Mouse (Mus musculus): Measurements from ENCODE around the gene Spag5.
A peak's percentile ranks its signal among the peaks of the same experiment; 100 is the strongest.

Spag5 gene

GRCm38 (mm10) chr11:78322860-78323259 is 21.5 kb downstream of the Spag5 start, which contains the start of gene Aldoc:
Aldoc (plus strand) TSS chr11:78322968.
- DNase-seq (ENCODE audit: low spot score in 2 of 2) = peak; percentile 63 to 83

- DNase-seq (ENCODE audit: low spot score in 2 of 2) = no peak
Observed at GRCm38 (mm10) chr11:78324000-78324785, 22.9 kb downstream of the Spag5 start.

DNA sequence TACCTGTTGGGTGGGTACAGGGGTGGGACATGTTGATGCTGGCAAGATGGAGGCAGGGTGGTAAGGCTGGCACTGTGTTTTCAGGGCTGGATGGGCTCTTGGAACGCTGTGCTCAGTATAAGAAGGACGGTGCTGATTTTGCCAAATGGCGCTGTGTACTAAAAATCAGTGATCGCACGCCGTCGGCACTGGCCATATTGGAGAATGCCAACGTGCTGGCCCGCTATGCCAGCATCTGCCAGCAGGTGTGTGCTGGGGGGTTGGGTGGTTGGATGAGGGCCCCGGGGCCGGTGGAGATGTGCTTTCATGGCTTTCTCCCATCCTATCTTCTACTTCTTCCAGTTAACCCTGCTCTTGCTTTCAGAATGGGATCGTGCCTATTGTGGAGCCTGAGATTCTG is 23.6 kb downstream of the Spag5 start:
- DNase-seq (ENCODE audit: low spot score in 2 of 2) = no peak

DNA sequence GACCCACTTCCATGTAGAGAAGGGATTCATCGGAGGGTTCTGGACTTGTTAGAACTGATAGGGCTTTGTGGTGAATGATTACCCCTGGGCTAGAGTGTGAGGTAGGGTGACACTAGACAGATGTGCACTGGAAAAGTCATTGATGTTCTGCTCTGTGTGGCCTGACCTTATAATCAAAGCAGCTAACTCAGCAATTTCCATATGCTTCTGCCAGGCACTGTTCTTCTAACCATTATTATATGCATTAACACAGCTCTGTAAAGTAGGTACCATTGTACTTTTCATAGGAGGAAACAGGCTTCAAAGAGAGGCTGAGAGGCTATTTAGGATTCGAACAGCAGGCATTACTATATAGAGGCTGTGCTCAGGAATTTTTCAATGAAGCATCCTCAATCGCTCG is 25.9 kb downstream of the Spag5 start:
- no peak for DNase-seq (ENCODE audit: low spot score in 2 of 2)

GRCm38 (mm10) chr11:78327634-78328511 is 26.5 kb downstream of the Spag5 start, which contains the start of gene Pigs:
Pigs (plus strand) TSS chr11:78328415.
- DNase-seq (ENCODE audit: low spot score in 2 of 2) = peak; percentile 95 to 97

GRCm38 (mm10) chr11:78328512-78329056 is 27.3 kb downstream of the Spag5 start:
- DNase-seq (ENCODE audit: low spot score in 2 of 2) = no peak

DNA sequence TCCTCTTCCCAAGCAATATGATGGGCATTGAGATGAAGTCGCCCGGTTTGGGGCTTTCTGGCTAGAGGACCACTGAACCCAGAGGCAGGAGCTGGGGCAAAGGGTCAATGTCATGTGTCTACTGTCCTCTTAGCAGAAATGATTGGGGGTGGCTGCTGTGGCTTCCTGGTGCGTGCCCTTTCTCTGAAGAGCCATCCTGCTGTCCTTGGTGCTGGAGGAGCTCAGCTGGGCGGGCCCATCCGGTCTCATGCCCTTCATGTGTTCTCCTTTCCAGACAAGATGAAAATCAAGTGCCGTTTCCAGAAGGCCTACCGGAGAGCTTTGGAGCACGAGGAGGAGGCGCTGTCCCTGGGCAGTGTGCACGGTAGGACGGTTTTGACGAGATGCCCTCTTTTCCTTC is 31.3 kb downstream of the Spag5 start:
- DNase-seq (ENCODE audit: low spot score in 2 of 2) = no peak

DNA sequence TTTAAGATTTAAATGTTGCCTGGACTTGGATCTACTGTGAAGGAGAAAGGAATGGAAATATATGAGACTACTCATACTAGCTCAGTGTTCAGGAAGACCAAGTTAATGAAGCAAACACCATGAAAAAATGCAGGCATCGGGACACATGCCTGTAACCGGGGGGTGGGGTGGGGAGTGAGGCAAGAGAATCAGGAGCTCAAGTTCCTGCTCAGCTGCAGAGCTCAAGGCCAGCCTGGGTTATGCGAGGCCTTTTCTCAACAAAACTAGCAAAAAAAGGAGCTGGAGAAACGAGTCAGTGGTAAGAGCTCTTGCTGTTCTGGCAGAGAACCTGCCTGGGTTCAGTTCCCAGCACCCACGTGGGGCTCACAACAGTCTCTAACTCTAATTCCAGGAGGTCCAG is 32.7 kb downstream of the Spag5 start:
- DNase-seq (ENCODE audit: low spot score in 2 of 2) = no peak

DNA sequence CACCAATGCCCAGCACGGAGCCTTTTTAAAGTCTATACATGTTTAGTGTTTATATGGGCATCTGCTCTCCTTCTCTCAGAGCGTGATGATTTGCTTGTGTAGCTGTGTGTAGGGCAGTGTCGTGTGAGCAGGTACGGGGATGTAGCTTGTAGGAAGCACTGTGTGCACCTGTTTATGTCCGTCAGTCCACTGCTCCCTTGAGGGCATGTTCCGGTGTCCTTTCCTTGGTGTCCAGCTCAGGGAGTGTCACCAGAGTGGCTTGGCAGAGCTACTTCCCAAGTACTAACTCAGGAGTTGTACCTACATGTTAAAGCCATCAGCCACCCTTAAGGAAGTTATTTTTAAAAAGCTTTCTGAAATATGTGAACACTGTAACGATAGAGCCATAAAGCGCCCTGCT is 35.7 kb downstream of the Spag5 start:
- no peak for DNase-seq (ENCODE audit: low spot score in 2 of 2)

GRCm38 (mm10) chr11:78341702-78342101 is 40.4 kb downstream of the Spag5 start:
- DNase-seq (ENCODE audit: low spot score in 2 of 2) = no peak

DNA sequence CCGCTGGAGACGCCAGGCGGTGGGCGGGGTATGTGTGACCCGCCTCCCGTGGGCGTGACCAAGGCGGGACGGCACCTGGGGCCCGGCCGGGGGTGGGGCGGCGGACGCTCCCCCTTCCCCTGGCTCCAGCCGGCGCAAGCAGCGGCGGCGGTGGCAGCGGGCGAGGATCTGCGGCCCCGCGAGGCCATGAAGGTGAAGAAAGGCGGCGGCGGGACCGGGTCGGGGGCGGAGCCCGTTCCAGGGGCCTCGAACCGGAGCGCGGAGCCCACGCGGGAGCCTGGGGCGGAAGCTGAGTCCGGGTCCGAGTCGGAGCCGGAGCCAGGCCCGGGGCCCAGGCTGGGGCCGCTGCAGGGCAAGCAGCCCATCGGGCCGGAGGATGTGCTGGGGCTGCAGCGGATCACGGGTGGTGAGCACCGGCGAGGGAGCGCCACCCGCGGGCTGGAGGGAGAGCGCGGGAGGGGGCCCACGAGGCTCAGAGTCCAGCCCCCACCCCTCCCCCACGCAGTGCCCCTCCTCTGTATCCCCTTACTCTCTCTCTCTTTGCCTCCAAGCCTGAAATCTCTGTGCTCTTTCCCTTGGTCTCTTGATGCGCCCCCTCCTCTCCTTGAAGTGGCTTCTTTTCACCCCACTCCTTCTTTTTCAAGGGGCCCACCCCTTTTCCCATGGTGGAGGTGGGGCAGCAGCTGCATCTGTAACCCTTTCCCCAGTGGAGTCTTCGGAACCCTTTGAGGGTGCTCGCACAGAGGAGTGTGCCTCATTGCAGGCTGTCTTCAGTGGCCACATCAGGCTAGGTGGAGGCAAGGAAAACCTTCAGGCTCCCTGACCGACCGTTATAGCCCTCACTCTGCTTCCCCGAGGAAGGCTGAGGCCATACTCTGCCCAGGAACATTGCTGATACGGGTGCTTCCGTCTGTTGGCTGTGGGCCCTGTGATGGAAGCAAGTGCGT is 42.3 kb downstream of the Spag5 start, which contains the start of gene Unc119:
Gene Unc119, plus strand, starts transcription at position 102 of the 947 bp plus-strand sequence.
- peak; percentile 62 to 76 for DNase-seq (ENCODE audit: low spot score in 2 of 2)

- no peak for DNase-seq (ENCODE audit: low spot score in 2 of 2)
Observed at GRCm38 (mm10) chr11:78344328-78344889, 43.1 kb downstream of the Spag5 start.

DNA sequence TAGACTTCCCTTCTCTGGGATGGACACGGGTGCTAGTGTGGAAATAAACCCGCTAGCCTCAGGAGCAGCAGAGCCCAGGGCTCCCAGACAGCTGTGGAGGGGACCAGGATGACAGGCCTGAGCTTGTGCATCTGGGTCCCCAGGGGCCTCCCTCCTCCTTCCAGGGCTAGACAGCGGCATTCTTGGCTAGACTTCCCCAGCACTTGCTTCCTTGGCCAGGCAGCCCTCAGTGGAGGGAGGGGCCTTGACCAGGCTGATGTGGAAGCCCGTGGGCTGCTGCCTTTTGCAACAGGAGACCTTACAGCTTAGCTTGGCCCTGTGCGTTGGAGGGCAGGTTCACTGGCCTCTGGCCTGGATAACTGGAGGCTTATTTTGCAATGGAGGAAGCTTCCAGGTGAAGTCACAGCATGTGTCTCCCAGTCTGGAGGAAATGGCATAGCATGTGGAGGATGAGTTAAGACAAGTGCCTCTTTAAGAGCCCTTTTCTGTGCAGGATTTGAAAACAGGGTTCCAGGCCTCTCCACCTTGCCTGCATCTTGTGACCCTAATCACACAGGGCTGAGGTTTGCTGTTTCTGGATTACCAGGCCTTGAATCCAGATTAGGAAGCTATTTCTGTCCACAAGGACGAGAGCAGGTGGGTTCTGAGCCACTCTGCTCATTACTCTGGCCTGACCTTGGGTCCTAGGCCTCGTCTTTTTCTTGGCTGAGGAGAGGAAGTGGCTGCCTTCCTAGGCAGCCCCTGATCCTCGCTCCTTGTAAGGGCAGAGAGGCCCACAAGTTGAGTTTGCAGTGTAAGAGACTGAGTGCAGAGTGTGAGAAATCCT is 43.8 kb downstream of the Spag5 start:
- peak in 1 of 2 experiments; percentile 71 for DNase-seq (ENCODE audit: low spot score in 2 of 2)

DNA sequence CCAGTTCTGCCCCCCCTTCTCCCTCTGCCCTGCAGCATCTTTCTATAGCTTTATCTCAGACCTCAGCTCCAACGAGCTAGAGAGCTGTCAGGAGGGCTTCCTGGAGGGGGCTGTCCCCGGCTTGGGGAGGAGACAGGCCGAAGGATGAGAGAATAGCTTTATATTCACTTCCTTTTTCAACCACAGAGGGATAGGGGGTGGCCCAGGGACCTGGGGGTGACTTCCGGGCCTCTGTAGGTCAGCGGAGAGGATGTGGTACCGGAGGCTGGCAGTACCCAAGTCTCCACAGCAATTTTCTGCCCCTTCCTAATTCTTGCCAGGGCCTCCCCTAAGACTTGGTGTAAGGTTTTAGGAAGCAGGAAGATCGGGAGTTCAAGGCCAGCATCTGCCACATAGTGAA is 44.5 kb downstream of the Spag5 start:
- no peak for DNase-seq (ENCODE audit: low spot score in 2 of 2)

DNA sequence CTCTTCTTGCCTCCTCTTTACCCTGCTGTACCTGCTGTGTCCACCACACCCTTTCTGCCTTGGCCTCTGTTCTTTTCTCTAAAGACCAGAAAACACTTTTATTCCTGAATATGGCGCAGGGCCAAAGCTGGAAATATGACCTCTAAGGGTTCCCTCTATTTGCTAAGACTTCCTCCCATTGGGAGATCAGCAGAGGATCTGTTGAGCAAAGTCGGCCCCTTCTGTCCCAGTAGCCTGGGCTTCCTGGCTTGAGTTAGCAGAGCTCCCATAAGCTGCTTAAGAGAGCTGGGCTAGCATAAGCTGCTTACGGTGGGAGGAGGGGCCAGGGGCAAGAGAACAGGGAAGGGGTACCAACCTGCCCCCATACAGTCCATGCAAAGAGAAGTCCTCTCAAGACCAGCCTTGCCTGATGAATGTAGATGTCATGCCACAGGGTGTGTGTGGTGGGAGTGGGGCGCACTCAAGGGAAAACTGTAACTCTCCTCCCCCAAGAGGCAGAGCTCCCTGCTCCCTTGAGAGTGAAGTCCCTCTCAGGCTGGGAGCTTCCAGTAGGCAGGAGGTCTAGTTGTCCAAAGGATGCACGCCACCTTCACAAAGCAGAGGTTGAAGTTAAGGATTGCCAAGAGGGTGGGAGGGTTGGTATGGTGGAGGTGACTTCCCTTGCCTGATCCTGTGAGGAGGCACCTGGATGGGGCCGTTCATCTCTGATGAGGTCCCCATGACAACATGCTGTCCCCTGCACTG is 45.2 kb downstream of the Spag5 start:
- peak in 1 of 2 experiments; percentile 2 for DNase-seq (ENCODE audit: low spot score in 2 of 2)

GRCm38 (mm10) chr11:78347070-78347754 is 45.9 kb downstream of the Spag5 start:
- peak; percentile 58 to 64 for DNase-seq (ENCODE audit: low spot score in 2 of 2)

DNA sequence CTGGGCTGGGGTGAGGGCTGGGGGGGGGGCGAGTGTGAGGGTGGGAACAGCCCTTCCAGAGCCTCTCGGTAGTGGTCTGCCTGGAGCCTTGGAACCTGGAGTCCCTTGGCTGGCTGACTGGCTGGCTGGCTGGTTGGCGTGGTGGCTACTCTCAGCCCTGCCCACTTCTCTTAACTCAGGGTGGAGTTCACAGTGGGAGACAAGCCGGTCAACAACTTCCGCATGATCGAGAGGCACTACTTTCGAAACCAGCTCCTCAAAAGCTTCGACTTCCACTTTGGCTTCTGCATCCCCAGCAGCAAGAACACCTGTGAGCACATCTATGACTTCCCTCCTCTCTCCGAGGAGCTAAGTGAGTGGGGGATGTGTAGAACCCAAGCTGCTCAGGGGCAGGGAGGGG is 46.6 kb downstream of the Spag5 start:
- DNase-seq (ENCODE audit: low spot score in 2 of 2) = no peak

- DNase-seq (ENCODE audit: low spot score in 2 of 2) = no peak
Observed at GRCm38 (mm10) chr11:78348474-78348873, 47.1 kb downstream of the Spag5 start.

Measured in urinary bladder, postnatal 36 days (tissue).